8 mouse cellular contexts compared by ENCODE assay signal in genomic region chr13:37519948-37520347, GRCm38 (mm10).
DNase-seq lines count a peak whose midpoint lies in the region.

No protein-coding gene starts in this region.

- DNase-seq in adrenal gland, postnatal 25 days, result peak; percentile 7
- DNase-seq in adrenal gland, adult 2 months, result no peak
- DNase-seq in lung, postnatal 14 days, result peak; percentile 60
- no peak for DNase-seq in lung, postnatal 25 days (ENCODE audit: low spot score)
- DNase-seq in c-Kit-positive CD71-positive TER-119-positive erythroid progenitor cells, embryonic 14.5 days (ENCODE audit: low spot score), result peak; percentile 64
- peak; percentile 47 to 68 for DNase-seq in spleen, postnatal 36 days (ENCODE audit: low spot score in 2 of 2)
- DNase-seq in Muller cell, postnatal 12 days (ENCODE audit: inconsistent ontology term), result no peak
- no peak for DNase-seq in right cerebral cortex, postnatal 25 days

Comparison
In these comparisons a context has a peak if more than half of its experiments do, and no peak if none do; other contexts are left out.
1. DNase-seq: peak in adrenal gland, postnatal 25 days (single experiment), lung, postnatal 14 days (single experiment), c-Kit-positive CD71-positive TER-119-positive erythroid progenitor cells, embryonic 14.5 days (single experiment) and spleen, postnatal 36 days (2 of 2); none in adrenal gland, adult 2 months (single experiment), lung, postnatal 25 days (single experiment), Muller cell, postnatal 12 days (single experiment) and right cerebral cortex, postnatal 25 days (single experiment).